Mouse (Mus musculus) megakaryocyte progenitor cell, adult 5-6 weeks (primary cell): ENCODE results near the gene Mip. TPM values are rescaled to one million over a fixed set of nuclear protein-coding genes. Genes with fewer than 3 reads are reported as not detected.

Experiments used
- total RNA-seq, 2 experiments: library from RNA; stranded (forward) in 1 of 2; stranded (reverse) in 1 of 2; fragments of 157-497, 149-512 nt in 1 of 2; fragments of 200-1000 nt in 1 of 2; gene quantifications; 2 replicates each; pipeline versions ENCODE4 v1.2.3 to v1.2.4; 2015 to 2017

The Mip gene
- total RNA-seq, 2 experiments from 2014 or later, result 0.29 to 0.32 TPM

Other genes starting within 250 kb of the Mip start
- gene Hsd17b6, start 218.2 kb upstream of the Mip start, total RNA-seq (2015), result not detected in 2 replicates
- gene Hsd17b6, start 218.2 kb upstream of the Mip start, total RNA-seq (2017), result not detected in 2 replicates
- 109 and 117 TPM in 2 replicates for gene Prim1, start 210.7 kb upstream of the Mip start, total RNA-seq (2015)
- 116 and 131 TPM in 2 replicates for gene Prim1, start 210.7 kb upstream of the Mip start, total RNA-seq (2017)
- gene Naca, start 190.3 kb upstream of the Mip start, total RNA-seq (2015), result 1,210 and 1,292 TPM in 2 replicates
- gene Naca, start 190.3 kb upstream of the Mip start, total RNA-seq (2017), result 2,424 and 2,528 TPM in 2 replicates
- gene Ptges3, start 166.9 kb upstream of the Mip start, total RNA-seq (2015), result 247 and 270 TPM in 2 replicates
- 310 and 351 TPM in 2 replicates for gene Ptges3, start 166.9 kb upstream of the Mip start, total RNA-seq (2017)
- 1,546 and 1,583 TPM in 2 replicates for gene Atp5b, start 142.6 kb upstream of the Mip start, total RNA-seq (2015)
- 2,698 and 2,700 TPM in 2 replicates for gene Atp5b, start 142.6 kb upstream of the Mip start, total RNA-seq (2017)
- 35.5 and 40.3 TPM in 2 replicates for gene Baz2a, start 134.3 kb upstream of the Mip start, total RNA-seq (2015)
- 13.2 and 15.0 TPM in 2 replicates for gene Baz2a, start 134.3 kb upstream of the Mip start, total RNA-seq (2017)
- 9.3 and 13.7 TPM in 2 replicates for gene Rbms2, start 45.5 kb upstream of the Mip start, total RNA-seq (2015)
- gene Rbms2, start 45.5 kb upstream of the Mip start, total RNA-seq (2017), result 2.5 and 7.2 TPM in 2 replicates
- 1.2 and 1.4 TPM in 2 replicates for gene Gls2, start 31.4 kb upstream of the Mip start, total RNA-seq (2015)
- gene Gls2, start 31.4 kb upstream of the Mip start, total RNA-seq (2017), result 0.67 and 3.6 TPM in 2 replicates
- 16.1 and 20.4 TPM in 2 replicates for gene Spryd4, start 14.0 kb upstream of the Mip start, total RNA-seq (2015)
- gene Spryd4, start 14.0 kb upstream of the Mip start, total RNA-seq (2017), result 15.6 and 20.0 TPM in 2 replicates
- 23.7 and 33.8 TPM in 2 replicates for gene Timeless, start 6.2 kb downstream of the Mip start, total RNA-seq (2015)
- 70.4 and 86.5 TPM in 2 replicates for gene Timeless, start 6.2 kb downstream of the Mip start, total RNA-seq (2017)
- gene Apon, start 28.3 kb downstream of the Mip start, total RNA-seq (2015), result 0.10 TPM in 1 of 2 replicates, not detected in the other
- 0.08 and 0.20 TPM in 2 replicates for gene Apon, start 28.3 kb downstream of the Mip start, total RNA-seq (2017)
- not detected in 2 replicates for gene Apof, start 42.8 kb downstream of the Mip start, total RNA-seq (2015)
- not detected in 2 replicates for gene Apof, start 42.8 kb downstream of the Mip start, total RNA-seq (2017)
- gene Stat2, start 44.7 kb downstream of the Mip start, total RNA-seq (2015), result 9.6 and 9.8 TPM in 2 replicates
- 6.8 and 8.6 TPM in 2 replicates for gene Stat2, start 44.7 kb downstream of the Mip start, total RNA-seq (2017)
- gene Il23a, start 72.9 kb downstream of the Mip start, total RNA-seq (2015), result 0.22 and 0.27 TPM in 2 replicates
- 0.25 TPM in 1 of 2 replicates, not detected in the other for gene Il23a, start 72.9 kb downstream of the Mip start, total RNA-seq (2017)
- 16.4 and 17.4 TPM in 2 replicates for gene Pan2, start 77.5 kb downstream of the Mip start, total RNA-seq (2015)
- gene Pan2, start 77.5 kb downstream of the Mip start, total RNA-seq (2017), result 12.1 and 12.2 TPM in 2 replicates
- 151 and 152 TPM in 2 replicates for gene Cnpy2, start 96.6 kb downstream of the Mip start, total RNA-seq (2015)
- 132 and 144 TPM in 2 replicates for gene Cnpy2, start 96.6 kb downstream of the Mip start, total RNA-seq (2017)
- gene Cs, start 111.9 kb downstream of the Mip start, total RNA-seq (2015), result 172 and 181 TPM in 2 replicates
- 106 and 108 TPM in 2 replicates for gene Cs, start 111.9 kb downstream of the Mip start, total RNA-seq (2017)
- 13.8 and 17.6 TPM in 2 replicates for gene Coq10a, start 143.2 kb downstream of the Mip start, total RNA-seq (2015)
- 8.8 and 9.4 TPM in 2 replicates for gene Coq10a, start 143.2 kb downstream of the Mip start, total RNA-seq (2017)
- gene Ankrd52, start 151.3 kb downstream of the Mip start, total RNA-seq (2015), result 48.6 and 48.9 TPM in 2 replicates
- gene Ankrd52, start 151.3 kb downstream of the Mip start, total RNA-seq (2017), result 9.0 and 11.6 TPM in 2 replicates
- not detected in 2 replicates for gene Slc39a5, start 175.4 kb downstream of the Mip start, total RNA-seq (2015)
- gene Slc39a5, start 175.4 kb downstream of the Mip start, total RNA-seq (2017), result not detected in 2 replicates
- 79.4 and 105 TPM in 2 replicates for gene Nabp2, start 185.7 kb downstream of the Mip start, total RNA-seq (2015)
- 68.8 and 72.2 TPM in 2 replicates for gene Nabp2, start 185.7 kb downstream of the Mip start, total RNA-seq (2017)
- gene Rnf41, start 185.8 kb downstream of the Mip start, total RNA-seq (2015), result 15.7 and 20.9 TPM in 2 replicates
- gene Rnf41, start 185.8 kb downstream of the Mip start, total RNA-seq (2017), result 20.1 and 21.0 TPM in 2 replicates
- gene Smarcc2, start 233.4 kb downstream of the Mip start, total RNA-seq (2015), result 70.4 and 74.5 TPM in 2 replicates
- gene Smarcc2, start 233.4 kb downstream of the Mip start, total RNA-seq (2017), result 52.8 and 66.9 TPM in 2 replicates